9 mouse cellular contexts compared by ENCODE assay signal in genomic region chr2:70456205-70456604, GRCm38 (mm10). TPM values are rescaled to one million over a fixed set of nuclear protein-coding genes. Genes with fewer than 3 reads are reported as not detected.
DNase-seq lines count a peak whose midpoint lies in the region; ATAC-seq and TF ChIP-seq lines count a peak whose summit lies in the region.
"Had no signal": no experiment of that assay in that cellular context is flagged by ENCODE, and none has a peak within 500 bp of the region (broad histone marks: within the 10 kb centered on the region; RNA-seq: fewer than 3 reads in every experiment).

No protein-coding gene starts in this region.

- H3K9ac ChIP-seq in lung, postnatal 0 days (replicated peaks; ENCODE audit: low read depth) = no peak overlapping the region
- no peak overlapping the region for H3K9ac ChIP-seq in forebrain, postnatal 0 days
- H3K9ac ChIP-seq in liver, postnatal 0 days (replicated peaks) = no peak overlapping the region
- H3K9ac ChIP-seq: liver, embryonic 14.5 days had no signal

- intact Hi-C loops in left cerebral cortex, postnatal 10 days (cut with DNase I) = no loop called here

- peak overlapping the region; percentile 48 for H3K4me2 ChIP-seq in lung, postnatal 0 days (replicated peaks; ENCODE audit: low read depth, low read length)
- peak overlapping the region; percentile 40 for H3K4me2 ChIP-seq in forebrain, postnatal 0 days (ENCODE audit: low read depth)
- H3K4me2 ChIP-seq in liver, postnatal 0 days (ENCODE audit: low read depth, low read length) = 0 out of 2 replicates have a peak overlapping the region, but pooled peaks have one; percentile 22

- no peak for DNase-seq in lung, postnatal 0 days (ENCODE audit: low spot score)
- DNase-seq in lung, postnatal 25 days (ENCODE audit: low spot score) = no peak
- no peak for DNase-seq in forebrain, postnatal 0 days
- no peak for DNase-seq in liver, postnatal 0 days
- no peak for DNase-seq in frontal cortex, postnatal 36 days (ENCODE audit: low spot score in 2 of 2)
- no peak for DNase-seq in thymus, adult 2 months
- DNase-seq in layer of hippocampus, adult 2 months (ENCODE audit: low spot score in 2 of 2) = no peak
- no peak for DNase-seq in left cerebral cortex, postnatal 10 days (ENCODE audit: extremely low spot score in 1 of 2, low spot score in 2 of 2)

- H3K27ac ChIP-seq in lung, postnatal 0 days (ENCODE audit: low read length) = no peak overlapping the region
- no peak overlapping the region for H3K27ac ChIP-seq in forebrain, postnatal 0 days (ENCODE audit: low read depth, low read length)
- no peak overlapping the region for H3K27ac ChIP-seq in liver, postnatal 0 days (ENCODE audit: low read depth)
- no peak overlapping the region for H3K27ac ChIP-seq in thymus, adult 2 months (ENCODE audit: control insufficient read depth, insufficient read depth, low read length)
- no peak overlapping the region for H3K27ac ChIP-seq in layer of hippocampus, adult 2 months
- H3K27ac ChIP-seq: liver, embryonic 14.5 days had no signal

- ATAC-seq in lung, postnatal 0 days = no peak
- peak; percentile 34; the same call in 1 of the 2 replicates for ATAC-seq in forebrain, postnatal 0 days
- no peak for ATAC-seq in liver, postnatal 0 days

- no peaks in the 10 kb centered on the region for H3K36me3 ChIP-seq in lung, postnatal 0 days (ENCODE audit: insufficient read depth, low read length)
- H3K36me3 ChIP-seq in forebrain, postnatal 0 days (ENCODE audit: insufficient read depth) = no peaks in the 10 kb centered on the region
- no peaks in the 10 kb centered on the region for H3K36me3 ChIP-seq in liver, postnatal 0 days (replicated peaks; ENCODE audit: insufficient read depth, low read length)
- no peaks in the 10 kb centered on the region for H3K36me3 ChIP-seq in thymus, adult 2 months (ENCODE audit: control insufficient read depth, insufficient read depth, low read length)

- H3K4me3 ChIP-seq in lung, postnatal 0 days (ENCODE audit: low read depth, low read length) = no peak overlapping the region
- H3K4me3 ChIP-seq in forebrain, postnatal 0 days (ENCODE audit: low read depth, low read length) = peak overlapping the region; percentile 14
- H3K4me3 ChIP-seq in liver, postnatal 0 days (ENCODE audit: low read depth, low read length) = no peak overlapping the region
- H3K4me3 ChIP-seq in thymus, adult 2 months (ENCODE audit: control insufficient read depth, insufficient read depth, low read length) = no peak overlapping the region
- no peak overlapping the region for H3K4me3 ChIP-seq in layer of hippocampus, adult 2 months

- H3K4me1 ChIP-seq in lung, postnatal 0 days (ENCODE audit: insufficient read depth, low read depth, low read length) = no peaks in the 10 kb centered on the region
- H3K4me1 ChIP-seq in forebrain, postnatal 0 days (ENCODE audit: insufficient read depth) = no peaks in the 10 kb centered on the region
- H3K4me1 ChIP-seq in liver, postnatal 0 days (ENCODE audit: insufficient read depth) = no peaks in the 10 kb centered on the region
- H3K4me1 ChIP-seq in thymus, adult 2 months (replicated peaks; ENCODE audit: control insufficient read depth, insufficient read depth, low read length) = no peaks in the 10 kb centered on the region

- no peaks in the 10 kb centered on the region for H3K9me3 ChIP-seq in lung, postnatal 0 days (ENCODE audit: low read length)
- H3K9me3 ChIP-seq in forebrain, postnatal 0 days (ENCODE audit: low read length) = no peaks in the 10 kb centered on the region
- H3K9me3 ChIP-seq in liver, postnatal 0 days (ENCODE audit: low read length) = no peaks in the 10 kb centered on the region

- no peak for TF ChIP-seq EP300 in lung, postnatal 0 days (IDR thresholded peaks at IDR 0.05)
- TF ChIP-seq EP300 in liver, postnatal 0 days (IDR thresholded peaks at IDR 0.05; ENCODE audit: low read depth) = no peak

- no peak for TF ChIP-seq CTCF in lung, postnatal 0 days (IDR thresholded peaks at IDR 0.05)
- no peak for TF ChIP-seq CTCF in forebrain, postnatal 0 days (IDR thresholded peaks at IDR 0.05; ENCODE audit: low read depth)
- no peak for TF ChIP-seq CTCF in liver, postnatal 0 days (IDR thresholded peaks at IDR 0.05; ENCODE audit: low read depth)
- TF ChIP-seq CTCF in thymus, adult 2 months (IDR thresholded peaks at IDR 0.05; ENCODE audit: borderline replicate concordance, control insufficient read depth, extremely low read depth, insufficient read depth, low read length, poor library complexity) = no peak
- no peak for TF ChIP-seq CTCF in layer of hippocampus, adult 2 months (conservative IDR thresholded peaks at IDR 0.05)

- H3K27me3 ChIP-seq in lung, postnatal 0 days (replicated peaks; ENCODE audit: insufficient read depth, low read length) = no peaks in the 10 kb centered on the region
- H3K27me3 ChIP-seq in forebrain, postnatal 0 days (ENCODE audit: insufficient read depth, low read length) = no peaks in the 10 kb centered on the region
- peaks cover 7% of the 10 kb centered on the region; the same call in 1 of the 2 replicates for H3K27me3 ChIP-seq in liver, postnatal 0 days (ENCODE audit: insufficient read depth, low read length)
- no peaks in the 10 kb centered on the region; the same call in 1 of the 2 replicates for H3K27me3 ChIP-seq in thymus, adult 2 months (ENCODE audit: control insufficient read depth, insufficient read depth, low read length)

- no peak for TF ChIP-seq POLR2A in thymus, adult 2 months (IDR thresholded peaks at IDR 0.05; ENCODE audit: control insufficient read depth, extremely low read depth, insufficient read depth, low read length, poor library complexity)

- 9% methylated on average over 12 of the region's 12 CpGs for WGBS in lung, postnatal 0 days
- 8% methylated on average over 12 of the region's 12 CpGs for WGBS in forebrain, postnatal 0 days
- 15% methylated on average over 12 of the region's 12 CpGs for WGBS in liver, postnatal 0 days (ENCODE audit: insufficient replicate concordance)
- 38% methylated on average over 12 of the region's 12 CpGs for WGBS in thymus, adult 2 months

RNA-seq across cellular contexts. Expression of gene Sp5, which starts 18.5 kb away (rescaled TPM):
- polyA plus RNA-seq in lung, postnatal 0 days (2015; fragmentation: Nextera tagmentation; extraction: Ambion mirVana) = 4.2 and 6.3 TPM in 2 replicates
- 2.5 and 3.0 TPM in 2 replicates for total RNA-seq in forebrain, postnatal 0 days (2014; rRNA removed)
- 3.8 and 4.1 TPM in 2 replicates for polyA plus RNA-seq in forebrain, postnatal 0 days (2015; fragmentation: Nextera tagmentation; extraction: Ambion mirVana)
- 0.06 TPM in 1 of 2 replicates, not detected in the other for polyA plus RNA-seq in liver, postnatal 0 days (2015; fragmentation: Nextera tagmentation; extraction: Ambion mirVana)
- polyA plus RNA-seq in thymus, adult 2 months (2012; rRNA removed) = 0.08 and 0.12 TPM in 2 replicates
- total RNA-seq in layer of hippocampus, adult 2 months (2021) = under 1 TPM; 0.39 to 0.51 TPM
- 1 to 10 TPM in 1 of 2 experiments, under 1 TPM in 1; 0.69 to 1.2 TPM for total RNA-seq in left cerebral cortex, postnatal 10 days (2021)

RNA-seq across cellular contexts. Expression of gene Erich2, which starts 52.4 kb away (rescaled TPM):
- polyA plus RNA-seq in lung, postnatal 0 days (2015; fragmentation: Nextera tagmentation; extraction: Ambion mirVana) = 16.4 and 19.1 TPM in 2 replicates
- 0.81 and 1.4 TPM in 2 replicates for total RNA-seq in forebrain, postnatal 0 days (2014; rRNA removed)
- polyA plus RNA-seq in forebrain, postnatal 0 days (2015; fragmentation: Nextera tagmentation; extraction: Ambion mirVana) = 1.8 and 3.8 TPM in 2 replicates
- not detected in 2 replicates for polyA plus RNA-seq in liver, postnatal 0 days (2015; fragmentation: Nextera tagmentation; extraction: Ambion mirVana)
- 0.09 TPM in 1 of 2 replicates, not detected in the other for polyA plus RNA-seq in thymus, adult 2 months (2012; rRNA removed)
- total RNA-seq in layer of hippocampus, adult 2 months (2021) = under 1 TPM in 1 of 2 experiments, not detected in 1; 0.39 TPM
- total RNA-seq in left cerebral cortex, postnatal 10 days (2021) = 1 to 10 TPM in 1 of 2 experiments, under 1 TPM in 1; 0.49 to 1.6 TPM
- polyA plus RNA-seq: liver, embryonic 14.5 days had no signal
